Mouse (Mus musculus): ENCODE data around the gene Fli1. TPM values are rescaled to one million over a fixed set of nuclear protein-coding genes. Genes with fewer than 3 reads are reported as not detected.

The Fli1 gene
- polyA plus RNA-seq, 1 experiment from 2014 or later, result 22.8 TPM

GRCm38 (mm10) chr9:32573638-32574037 is 31.0 kb upstream of the Fli1 start:
- WGBS, result 74% methylated on average over 4 of the region's 4 CpGs
- H3K4me2 ChIP-seq (ENCODE audit: low read depth), result no peak overlapping the region
- no peak overlapping the region for H3K27ac ChIP-seq (ENCODE audit: low read depth, low read length)
- no peaks in the 10 kb centered on the region for H3K27me3 ChIP-seq (ENCODE audit: control insufficient read depth, insufficient read depth, low read length)
- no peak overlapping the region for H3K9ac ChIP-seq (ENCODE audit: low read length)
- ATAC-seq (ENCODE audit: insufficient read depth, low FRiP score, low TSS enrichment) (no peak), DNase-seq (ENCODE audit: low spot score) (no peak)
- no peaks in the 10 kb centered on the region for H3K4me1 ChIP-seq (ENCODE audit: control insufficient read depth, insufficient read depth, low read length)
- H3K36me3 ChIP-seq (ENCODE audit: control insufficient read depth, insufficient read depth, low read length), result no peaks in the 10 kb centered on the region
- no peak overlapping the region for H3K4me3 ChIP-seq (ENCODE audit: low read depth, low read length)
- H3K9me3 ChIP-seq (ENCODE audit: control insufficient read depth, low read length), result no peaks in the 10 kb centered on the region

DNA sequence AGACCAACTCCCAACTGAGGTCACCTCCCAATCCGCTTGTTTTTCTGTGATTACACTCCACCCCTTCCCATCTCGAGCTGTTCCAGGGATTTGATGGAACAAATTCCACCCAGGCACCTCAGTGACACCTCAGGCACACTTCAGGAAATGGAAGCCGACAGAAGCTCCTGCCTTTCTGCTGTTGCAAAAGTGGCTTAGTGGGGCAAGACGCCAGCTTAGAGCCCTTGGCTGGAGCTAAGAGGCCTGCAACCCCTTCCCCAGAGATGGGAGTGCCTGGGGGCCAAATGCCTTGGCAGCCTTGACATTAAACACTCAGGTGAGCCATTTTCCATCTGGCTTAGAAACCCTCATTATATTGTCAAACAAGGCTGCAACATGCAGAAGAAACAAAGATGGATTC is 29.0 kb upstream of the Fli1 start:
- H3K4me2 ChIP-seq (ENCODE audit: low read depth), result no peak overlapping the region
- no peaks in the 10 kb centered on the region for H3K27me3 ChIP-seq (ENCODE audit: control insufficient read depth, insufficient read depth, low read length)
- H3K27ac ChIP-seq (ENCODE audit: low read depth, low read length), result no peak overlapping the region
- no peak overlapping the region for H3K9ac ChIP-seq (ENCODE audit: low read length)
- no peak overlapping the region for H3K4me3 ChIP-seq (ENCODE audit: low read depth, low read length)
- no peaks in the 10 kb centered on the region for H3K4me1 ChIP-seq (ENCODE audit: control insufficient read depth, insufficient read depth, low read length)
- DNase-seq (ENCODE audit: low spot score) (no peak), ATAC-seq (ENCODE audit: insufficient read depth, low FRiP score, low TSS enrichment) (no peak)
- no peaks in the 10 kb centered on the region for H3K36me3 ChIP-seq (ENCODE audit: control insufficient read depth, insufficient read depth, low read length)
- H3K9me3 ChIP-seq (ENCODE audit: control insufficient read depth, low read length), result no peaks in the 10 kb centered on the region
- WGBS, result 54% methylated on average over 4 of the region's 4 CpGs

GRCm38 (mm10) chr9:32570547-32570946 is 27.9 kb upstream of the Fli1 start:
- Histone ChIP-seq H3K27me3 (ENCODE audit: control insufficient read depth, insufficient read depth, low read length) (no peaks in the 10 kb centered on the region), H3K27ac (ENCODE audit: low read depth, low read length) (no peak overlapping the region), H3K4me1 (ENCODE audit: control insufficient read depth, insufficient read depth, low read length) (no peaks in the 10 kb centered on the region), H3K9ac (ENCODE audit: low read length) (no peak overlapping the region), H3K36me3 (ENCODE audit: control insufficient read depth, insufficient read depth, low read length) (no peaks in the 10 kb centered on the region), H3K9me3 (ENCODE audit: control insufficient read depth, low read length) (no peaks in the 10 kb centered on the region), H3K4me2 (ENCODE audit: low read depth) (no peak overlapping the region), H3K4me3 (ENCODE audit: low read depth, low read length) (no peak overlapping the region)
- WGBS, result 93% methylated on average over 5 of the region's 5 CpGs
- no peak for ATAC-seq (ENCODE audit: insufficient read depth, low FRiP score, low TSS enrichment)
- no peak for DNase-seq (ENCODE audit: low spot score)

DNA sequence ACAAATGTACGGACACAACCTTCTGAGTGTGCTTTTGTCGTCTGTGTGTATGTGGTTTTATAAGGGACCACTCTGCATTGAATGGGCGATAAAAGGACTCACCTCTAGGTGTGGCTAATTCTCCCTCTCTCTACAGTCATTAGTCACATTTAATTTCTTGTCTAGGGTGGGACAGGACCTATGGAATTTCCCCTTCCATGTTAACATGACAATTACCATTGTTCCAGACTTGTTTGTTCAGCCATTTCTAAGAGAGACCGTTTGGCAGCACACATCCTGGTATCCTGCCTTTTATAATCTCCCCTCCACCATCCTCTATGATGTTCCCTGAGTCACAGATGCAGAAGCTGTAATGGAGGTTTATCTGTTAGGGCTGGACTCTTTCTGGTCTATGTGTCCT is 26.6 kb upstream of the Fli1 start:
- no peak overlapping the region for H3K4me3 ChIP-seq (ENCODE audit: low read depth, low read length)
- WGBS, result 76% methylated on average over 4 of the region's 4 CpGs
- H3K9me3 ChIP-seq (ENCODE audit: control insufficient read depth, low read length), result no peaks in the 10 kb centered on the region
- H3K36me3 ChIP-seq (ENCODE audit: control insufficient read depth, insufficient read depth, low read length), result no peaks in the 10 kb centered on the region
- DNase-seq (ENCODE audit: low spot score) (no peak), ATAC-seq (ENCODE audit: insufficient read depth, low FRiP score, low TSS enrichment) (no peak)
- no peak overlapping the region for H3K4me2 ChIP-seq (ENCODE audit: low read depth)
- no peak overlapping the region for H3K9ac ChIP-seq (ENCODE audit: low read length)
- peaks cover 2% of the 10 kb centered on the region; the same call in 1 of the 2 replicates for H3K4me1 ChIP-seq (ENCODE audit: control insufficient read depth, insufficient read depth, low read length)
- H3K27me3 ChIP-seq (ENCODE audit: control insufficient read depth, insufficient read depth, low read length), result no peaks in the 10 kb centered on the region
- H3K27ac ChIP-seq (ENCODE audit: low read depth, low read length), result no peak overlapping the region

DNA sequence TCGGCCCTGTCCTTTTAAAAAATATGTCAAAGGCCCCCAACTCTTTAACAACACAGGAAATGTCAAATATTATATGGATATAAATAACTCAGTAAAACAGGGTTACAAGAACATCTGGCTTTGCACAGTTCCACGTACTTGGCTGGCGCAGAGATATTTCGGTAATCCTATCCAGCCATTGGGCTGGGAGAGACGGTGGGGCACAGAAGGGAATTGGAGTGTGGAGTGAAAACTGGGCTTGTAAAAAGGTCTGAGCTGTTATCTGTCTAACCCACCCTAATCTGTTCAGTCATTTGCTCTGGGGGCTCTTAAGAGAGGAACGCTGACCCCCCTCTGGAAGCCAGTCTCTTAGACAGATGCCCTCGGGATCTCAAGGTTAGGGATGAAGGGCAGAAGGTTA is 24.9 kb upstream of the Fli1 start:
- ATAC-seq (ENCODE audit: insufficient read depth, low FRiP score, low TSS enrichment), result no peak
- no peak overlapping the region for H3K4me2 ChIP-seq (ENCODE audit: low read depth)

GRCm38 (mm10) chr9:32565309-32565708 is 22.6 kb upstream of the Fli1 start:
- Histone ChIP-seq H3K27ac (ENCODE audit: low read depth, low read length) (no peak overlapping the region), H3K36me3 (ENCODE audit: control insufficient read depth, insufficient read depth, low read length) (no peaks in the 10 kb centered on the region), H3K9ac (ENCODE audit: low read length) (no peak overlapping the region), H3K4me2 (ENCODE audit: low read depth) (no peak overlapping the region), H3K9me3 (ENCODE audit: control insufficient read depth, low read length) (no peaks in the 10 kb centered on the region), H3K27me3 (ENCODE audit: control insufficient read depth, insufficient read depth, low read length) (no peaks in the 10 kb centered on the region), H3K4me1 (ENCODE audit: control insufficient read depth, insufficient read depth, low read length) (peaks cover 2% of the 10 kb centered on the region; the same call in 1 of the 2 replicates), H3K4me3 (ENCODE audit: low read depth, low read length) (no peak overlapping the region)
- no peak for ATAC-seq (ENCODE audit: insufficient read depth, low FRiP score, low TSS enrichment)
- 76% methylated on average over 3 of the region's 3 CpGs for WGBS
- no peak for DNase-seq (ENCODE audit: low spot score)

More for the DNA sequence above, 24.9 kb upstream of the Fli1 start:
- Histone ChIP-seq H3K9ac (ENCODE audit: low read length) (no peak overlapping the region), H3K27me3 (ENCODE audit: control insufficient read depth, insufficient read depth, low read length) (no peaks in the 10 kb centered on the region), H3K9me3 (ENCODE audit: control insufficient read depth, low read length) (no peaks in the 10 kb centered on the region), H3K4me1 (ENCODE audit: control insufficient read depth, insufficient read depth, low read length) (peaks cover 2% of the 10 kb centered on the region; the same call in 1 of the 2 replicates), H3K36me3 (ENCODE audit: control insufficient read depth, insufficient read depth, low read length) (no peaks in the 10 kb centered on the region), H3K4me3 (ENCODE audit: low read depth, low read length) (no peak overlapping the region), H3K27ac (ENCODE audit: low read depth, low read length) (no peak overlapping the region)
- 52% methylated on average over 7 of the region's 7 CpGs for WGBS
- DNase-seq (ENCODE audit: low spot score), result no peak

GRCm38 (mm10) chr9:32562837-32563236 is 20.2 kb upstream of the Fli1 start:
- Histone ChIP-seq H3K9ac (ENCODE audit: low read length) (no peak overlapping the region), H3K27ac (ENCODE audit: low read depth, low read length) (no peak overlapping the region), H3K4me3 (ENCODE audit: low read depth, low read length) (no peak overlapping the region), H3K9me3 (ENCODE audit: control insufficient read depth, low read length) (no peaks in the 10 kb centered on the region), H3K4me2 (ENCODE audit: low read depth) (no peak overlapping the region), H3K4me1 (ENCODE audit: control insufficient read depth, insufficient read depth, low read length) (peaks cover 2% of the 10 kb centered on the region; the same call in 1 of the 2 replicates), H3K27me3 (ENCODE audit: control insufficient read depth, insufficient read depth, low read length) (no peaks in the 10 kb centered on the region), H3K36me3 (ENCODE audit: control insufficient read depth, insufficient read depth, low read length) (no peaks in the 10 kb centered on the region)
- 79% methylated on average over 4 of the region's 4 CpGs for WGBS
- ATAC-seq (ENCODE audit: insufficient read depth, low FRiP score, low TSS enrichment) (no peak), DNase-seq (ENCODE audit: low spot score) (no peak)

DNA sequence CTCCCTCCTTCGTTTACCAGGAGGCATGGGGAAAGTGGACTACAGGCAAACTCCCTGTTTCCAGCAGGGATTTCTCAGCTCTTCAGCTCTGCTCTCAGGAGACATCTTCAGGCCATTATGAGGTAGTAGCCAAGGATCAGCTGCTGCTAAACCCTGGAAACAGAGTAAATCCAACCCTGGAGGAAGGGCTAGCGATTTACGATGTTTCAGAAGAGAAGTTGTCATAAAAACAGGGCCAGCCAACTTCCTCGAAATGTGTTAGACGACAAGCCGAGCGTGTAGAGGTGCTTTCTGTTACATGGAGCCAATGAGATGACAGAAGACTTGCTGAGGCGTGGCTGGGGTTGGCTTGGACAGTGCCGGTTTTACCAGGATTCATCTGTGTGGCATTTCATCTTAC is 19.7 kb upstream of the Fli1 start:
- Histone ChIP-seq H3K9ac (ENCODE audit: low read length) (no peak overlapping the region), H3K36me3 (ENCODE audit: control insufficient read depth, insufficient read depth, low read length) (no peaks in the 10 kb centered on the region), H3K4me2 (ENCODE audit: low read depth) (no peak overlapping the region), H3K9me3 (ENCODE audit: control insufficient read depth, low read length) (no peaks in the 10 kb centered on the region), H3K4me3 (ENCODE audit: low read depth, low read length) (no peak overlapping the region), H3K27ac (ENCODE audit: low read depth, low read length) (no peak overlapping the region), H3K27me3 (ENCODE audit: control insufficient read depth, insufficient read depth, low read length) (no peaks in the 10 kb centered on the region), H3K4me1 (ENCODE audit: control insufficient read depth, insufficient read depth, low read length) (peaks cover 2% of the 10 kb centered on the region; the same call in 1 of the 2 replicates)
- ATAC-seq (ENCODE audit: insufficient read depth, low FRiP score, low TSS enrichment), result no peak
- DNase-seq (ENCODE audit: low spot score), result no peak
- WGBS, result 53% methylated on average over 9 of the region's 9 CpGs

- no peak overlapping the region for H3K27ac ChIP-seq (ENCODE audit: low read depth, low read length)
- H3K27me3 ChIP-seq (ENCODE audit: control insufficient read depth, insufficient read depth, low read length), result no peaks in the 10 kb centered on the region
- H3K36me3 ChIP-seq (ENCODE audit: control insufficient read depth, insufficient read depth, low read length), result no peaks in the 10 kb centered on the region
- H3K4me3 ChIP-seq (ENCODE audit: low read depth, low read length), result no peak overlapping the region
- H3K9ac ChIP-seq (ENCODE audit: low read length), result no peak overlapping the region
- 86% methylated on average over 14 of the region's 14 CpGs for WGBS
- H3K4me2 ChIP-seq (ENCODE audit: low read depth), result no peak overlapping the region
- H3K9me3 ChIP-seq (ENCODE audit: control insufficient read depth, low read length), result no peaks in the 10 kb centered on the region
- DNase-seq (ENCODE audit: low spot score), result no peak
- H3K4me1 ChIP-seq (ENCODE audit: control insufficient read depth, insufficient read depth, low read length), result peaks cover 2% of the 10 kb centered on the region; the same call in 1 of the 2 replicates
- no peak for ATAC-seq (ENCODE audit: insufficient read depth, low FRiP score, low TSS enrichment)
Measured at GRCm38 (mm10) chr9:32561190-32561890, 18.7 kb upstream of the Fli1 start.
